Mouse (Mus musculus): ENCODE results near the gene Spice1. TPM values are rescaled to one million over a fixed set of nuclear protein-coding genes. Genes with fewer than 3 reads are reported as not detected.

Spice1 gene
- total RNA-seq, 1 experiment from 2014 or later: 26.8 TPM

DNA sequence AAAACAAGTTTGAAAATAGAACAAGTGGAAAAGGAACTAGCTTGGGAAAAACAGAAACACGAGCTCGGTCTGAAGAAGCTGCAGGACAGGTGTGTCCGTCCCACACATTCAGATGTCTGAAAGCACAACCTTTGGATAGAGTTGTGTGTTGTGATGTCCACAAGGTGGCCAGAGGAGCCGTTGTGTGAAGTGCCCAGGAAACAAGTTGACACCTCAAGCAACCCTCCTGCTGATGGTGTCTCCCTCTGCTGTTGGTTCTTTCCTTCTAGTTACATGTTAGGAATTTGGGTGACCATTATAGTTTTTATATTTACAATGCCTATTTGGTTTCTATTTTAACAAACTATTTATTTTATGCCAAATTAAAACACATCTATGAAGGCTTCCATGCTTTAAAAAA, 88.6 kb downstream of the Spice1 start:
- ATAC-seq (ENCODE audit: extremely low read depth, insufficient number of reproducible peaks, low FRiP score, poor library complexity, severe bottlenecking): no peak

Other genes with a start within 250 kb of the Spice1 start
- 45.8 and 49.7 TPM in 2 replicates for gene Atp6v1a, start 207.4 kb upstream of the Spice1 start, total RNA-seq (2017)
- 26.7 and 29.3 TPM in 2 replicates for gene Naa50, start 207.3 kb upstream of the Spice1 start, total RNA-seq (2017)
- gene Usf3, start 173.9 kb upstream of the Spice1 start, total RNA-seq (2017): 33.9 and 38.1 TPM in 2 replicates
- 20.4 and 30.5 TPM in 2 replicates for gene Sidt1, start 13.9 kb upstream of the Spice1 start, total RNA-seq (2017)
- gene Cfap44, start 47.7 kb downstream of the Spice1 start, total RNA-seq (2017): not detected in 2 replicates
- gene Boc, start 211.8 kb downstream of the Spice1 start, total RNA-seq (2017): not detected in 2 replicates

All from neutrophil, adult 5-6 weeks (primary cell).